Mouse (Mus musculus) kidney, adult 2 months (tissue): ENCODE data around the gene Pskh1.

ENCODE experiments used
- CTCF ChIP-seq: fragments of 200-500 bp; conservative IDR thresholded peaks from 2 replicates; pipeline ENCODE4 v1.5.1; 2011; ENCODE audit warnings: low read depth, mild to moderate bottlenecking, control low read depth, low read length, moderate library complexity, mixed read lengths; ENCODE audit not compliant: insufficient read depth, insufficient read length
- POLR2A ChIP-seq: fragments of 200-500 bp; IDR thresholded peaks from one replicate; pipeline ENCODE4 v1.6.1; 2011; ENCODE audit warnings: low read depth, low read length, control low read depth

DNA sequence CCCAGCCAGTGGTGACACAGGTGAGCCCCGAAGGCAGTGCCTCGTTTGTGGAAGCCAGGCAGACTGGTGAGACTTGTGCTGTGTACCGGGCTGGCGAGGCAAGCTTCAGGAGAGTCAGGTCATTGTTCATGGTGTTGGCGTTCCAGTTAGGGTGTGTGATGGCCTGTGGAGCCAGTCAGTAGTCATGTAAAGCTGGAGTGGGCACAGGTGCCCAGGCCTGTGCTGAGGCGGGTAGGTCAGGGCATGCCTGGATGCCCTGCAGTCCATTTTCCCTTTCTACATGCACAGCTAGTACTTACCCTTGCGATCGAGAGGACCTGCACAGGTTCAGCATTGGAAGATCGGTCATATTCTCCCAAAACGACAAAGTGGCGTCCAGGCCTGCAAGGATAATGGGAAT is 32.3 kb downstream of the Pskh1 start:
- TF ChIP-seq CTCF (no peak), POLR2A (no peak)
